Mouse (Mus musculus) CH12.LX (cell line): ENCODE data around the gene Syncrip. TPM values are rescaled to one million over a fixed set of nuclear protein-coding genes. Genes with fewer than 3 reads are reported as not detected.

Source experiments
- DNase-seq: peaks from one replicate; pipeline ENCODE4 v3.0.0-alpha.2; 2013; ENCODE audit errors: extremely low read depth
- H3K27ac ChIP-seq: 2 replicates; pipeline ENCODE4 v1.5.1; 2012; ENCODE audit warnings: low read depth, mild to moderate bottlenecking, control low read depth, moderate library complexity; ENCODE audit not compliant: insufficient read depth
- H3K27me3 ChIP-seq: replicated peaks from 2 replicates; pipeline ENCODE3; 2012; ENCODE audit warnings: inconsistent platforms
- H3K36me3 ChIP-seq, 2 experiments: replicated peaks in 1 of 2; 2 replicates each; pipeline versions ENCODE3 to v1.6.1; 2012; ENCODE audit warnings: inconsistent platforms in 1 of 2, low read length in 1 of 2, mild to moderate bottlenecking in 1 of 2, mixed read lengths in 1 of 2, moderate library complexity in 1 of 2; ENCODE audit not compliant: control insufficient read depth in 1 of 2, insufficient read depth in 1 of 2
- H3K4me1 ChIP-seq, 2 experiments: 2 replicates each; pipeline ENCODE4 v1.6.1; 2012; ENCODE audit warnings: inconsistent platforms in 1 of 2, moderate library complexity in 1 of 2; ENCODE audit not compliant: insufficient read depth in 2 of 2, control insufficient read depth in 1 of 2
- H3K4me2 ChIP-seq: 2 replicates; pipeline ENCODE4 v1.6.1; 2012; ENCODE audit warnings: low read depth, mild to moderate bottlenecking, control low read depth; ENCODE audit not compliant: poor library complexity, insufficient read depth, severe bottlenecking
- H3K4me3 ChIP-seq, 3 experiments: fragments of 150-350 bp in 1 of 3; sonication (generic) in 1 of 3; replicated peaks in 1 of 3; 2 replicates each; pipeline versions ENCODE3 to v1.5.1; 2011 to 2012; ENCODE audit warnings: low read depth in 2 of 3, low read length in 2 of 3, mild to moderate bottlenecking in 2 of 3, moderate library complexity in 2 of 3, control low read depth in 1 of 3, improper control_type of control experiment in 1 of 3, inconsistent platforms in 1 of 3, mixed read lengths in 1 of 3; ENCODE audit not compliant: poor library complexity in 1 of 3
- H3K79me2 ChIP-seq: replicated peaks from 2 replicates; pipeline ENCODE4 v1.6.1; 2012; ENCODE audit warnings: mild to moderate bottlenecking, moderate library complexity; ENCODE audit not compliant: control insufficient read depth, poor library complexity, insufficient read depth, severe bottlenecking; ENCODE audit errors: extremely low read depth
- H3K9ac ChIP-seq: 2 replicates; pipeline ENCODE4 v1.6.1; 2012; ENCODE audit warnings: low read depth, mild to moderate bottlenecking, control low read depth, moderate library complexity; ENCODE audit not compliant: insufficient read depth
- H3K9me3 ChIP-seq: replicated peaks from 2 replicates; pipeline ENCODE3; 2012; ENCODE audit warnings: low read length, inconsistent platforms, mixed read lengths
- BHLHE40 ChIP-seq: IDR thresholded peaks from 2 replicates; pipeline ENCODE4 v1.6.1; 2011; ENCODE audit warnings: mild to moderate bottlenecking, low read depth, low read length, improper control_type of control experiment
- CHD2 ChIP-seq: IDR thresholded peaks from 2 replicates; pipeline ENCODE4 v1.6.1; 2011; ENCODE audit warnings: low read length, improper control_type of control experiment
- CTCF ChIP-seq, 2 experiments: IDR thresholded peaks in 1 of 2; conservative IDR thresholded peaks in 1 of 2; 2 replicates each; pipeline ENCODE4 v1.5.1; 2011 to 2012; ENCODE audit warnings: low read depth in 2 of 2, low read length in 2 of 2, improper control_type of control experiment in 1 of 2, inconsistent platforms in 1 of 2, mild to moderate bottlenecking in 1 of 2, moderate library complexity in 1 of 2
- E2F4 ChIP-seq: IDR thresholded peaks from 2 replicates; pipeline ENCODE4 v1.6.1; 2011; ENCODE audit warnings: low read depth, low read length, improper control_type of control experiment; ENCODE audit not compliant: insufficient replicate concordance
- ELF1 ChIP-seq: IDR thresholded peaks from 2 replicates; pipeline ENCODE4 v1.6.1; 2014; ENCODE audit warnings: low read depth, mild to moderate bottlenecking, inconsistent platforms, low read length, improper control_type of control experiment
- EP300 ChIP-seq: IDR thresholded peaks from 2 replicates; pipeline ENCODE4 v1.6.1; 2011; ENCODE audit warnings: low read length, improper control_type of control experiment
- HCFC1 ChIP-seq: IDR thresholded peaks from 2 replicates; pipeline ENCODE4 v1.6.1; 2012; ENCODE audit warnings: low read depth, mild to moderate bottlenecking, inconsistent platforms, low read length, improper control_type of control experiment
- IRF4 ChIP-seq: IDR thresholded peaks from 2 replicates; pipeline ENCODE4 v1.6.1; 2014; ENCODE audit warnings: low read depth, mild to moderate bottlenecking, inconsistent platforms, low read length, improper control_type of control experiment
- JUN ChIP-seq: IDR thresholded peaks from 2 replicates; pipeline ENCODE4 v1.6.1; 2011; ENCODE audit warnings: low read depth, mild to moderate bottlenecking, low read length, improper control_type of control experiment, moderate library complexity; ENCODE audit not compliant: insufficient read depth
- JUND ChIP-seq: conservative IDR thresholded peaks from 2 replicates; pipeline ENCODE4 v1.6.1; 2011; ENCODE audit warnings: low read depth, low read length, improper control_type of control experiment
- KAT2A ChIP-seq: IDR thresholded peaks from 2 replicates; pipeline ENCODE4 v1.6.1; 2012; ENCODE audit warnings: low read length, improper control_type of control experiment, inconsistent platforms; ENCODE audit not compliant: insufficient replicate concordance
- MAFK ChIP-seq: IDR thresholded peaks from 2 replicates; pipeline ENCODE4 v1.6.1; 2011; ENCODE audit warnings: low read length, improper control_type of control experiment; ENCODE audit not compliant: insufficient replicate concordance
- MEF2A ChIP-seq: IDR thresholded peaks from 2 replicates; pipeline ENCODE4 v1.6.1; 2014; ENCODE audit warnings: low read depth, mild to moderate bottlenecking, inconsistent platforms, low read length, improper control_type of control experiment, borderline replicate concordance
- MXI1 ChIP-seq: IDR thresholded peaks from 2 replicates; pipeline ENCODE4 v1.6.1; 2011; ENCODE audit warnings: mild to moderate bottlenecking, low read depth, low read length, improper control_type of control experiment
- MYC ChIP-seq: IDR thresholded peaks from 2 replicates; pipeline ENCODE4 v1.6.1; 2011; ENCODE audit warnings: low read depth, mild to moderate bottlenecking, improper control_type of control experiment, low read length
- NELFE ChIP-seq: IDR thresholded peaks from 2 replicates; pipeline ENCODE4 v1.6.1; 2011; ENCODE audit warnings: low read depth, low read length, improper control_type of control experiment
- NRF1 ChIP-seq: IDR thresholded peaks from 2 replicates; pipeline ENCODE4 v1.6.1; 2014; ENCODE audit warnings: low read depth, mild to moderate bottlenecking, inconsistent platforms, low read length, improper control_type of control experiment, moderate library complexity
- POLR2A ChIP-seq: IDR thresholded peaks from 2 replicates; pipeline ENCODE4 v1.6.1; 2011; ENCODE audit warnings: low read depth, mild to moderate bottlenecking, improper control_type of control experiment, low read length
- POLR2AphosphoS2 ChIP-seq: IDR thresholded peaks from 2 replicates; pipeline ENCODE4 v1.6.1; 2011; ENCODE audit warnings: low read depth, low read length, improper control_type of control experiment
- RAD21 ChIP-seq: IDR thresholded peaks from 2 replicates; pipeline ENCODE4 v1.6.1; 2011; ENCODE audit warnings: low read depth, mild to moderate bottlenecking, low read length, improper control_type of control experiment, moderate library complexity
- RCOR1 ChIP-seq: conservative IDR thresholded peaks from 2 replicates; pipeline ENCODE4 v1.6.1; 2012; ENCODE audit warnings: low read depth, mild to moderate bottlenecking, inconsistent platforms, low read length, improper control_type of control experiment
- SIN3A ChIP-seq: IDR thresholded peaks from 2 replicates; pipeline ENCODE4 v1.6.1; 2012; ENCODE audit warnings: low read length, improper control_type of control experiment, inconsistent platforms
- SMC3 ChIP-seq: IDR thresholded peaks from 2 replicates; pipeline ENCODE4 v1.6.1; 2011; ENCODE audit warnings: low read depth, low read length, improper control_type of control experiment
- TCF12 ChIP-seq: IDR thresholded peaks from 2 replicates; pipeline ENCODE4 v1.6.1; 2014; ENCODE audit warnings: low read depth, mild to moderate bottlenecking, inconsistent platforms, low read length, improper control_type of control experiment
- UBTF ChIP-seq: IDR thresholded peaks from 2 replicates; pipeline ENCODE4 v1.6.1; 2012; ENCODE audit warnings: low read depth, mild to moderate bottlenecking, inconsistent platforms, low read length, improper control_type of control experiment, moderate library complexity
- ZC3H11A ChIP-seq: IDR thresholded peaks from 2 replicates; pipeline ENCODE4 v1.6.1; 2012; ENCODE audit warnings: low read depth, mild to moderate bottlenecking, inconsistent platforms, low read length, improper control_type of control experiment
- ZMIZ1 ChIP-seq: IDR thresholded peaks from 2 replicates; pipeline ENCODE4 v1.6.1; 2012; ENCODE audit warnings: low read depth, mild to moderate bottlenecking, inconsistent platforms, low read length, improper control_type of control experiment
- dilution Hi-C: fragments of 300-500 bp; cut with MboI; formaldehyde crosslinking; loops from 2 replicates; pipeline ENCODE4 v1.14.3; 2020; ENCODE audit warnings: low sequenced_read_pairs; ENCODE audit not compliant: extremely low pct_unique_long_range_greater_than_20kb, extremely low pct_ligation_motif_present
- in situ Hi-C: fragments of 300-500 bp; cut with MboI; formaldehyde crosslinking; loops from 3 replicates; pipeline ENCODE4 v1.14.3; 2019; ENCODE audit warnings: low sequenced_read_pairs, low pct_ligation_motif_present, low pct_unique_long_range_greater_than_20kb, mixed read lengths
- polyA plus RNA-seq: library from polyadenylated mRNA; unstranded; fragments of >175 nt; gene quantifications from 2 replicates; pipeline ENCODE4 v1.2.1, GENCODE M21; 2012; ENCODE audit warnings: low read depth; ENCODE audit not compliant: insufficient read length
- total RNA-seq, 2 experiments: library from RNA; depleted of rRNA; stranded (reverse); fragments of 300-350 nt in 1 of 2; fragments of >200 nt in 1 of 2; gene quantifications; 2 replicates each; pipeline ENCODE4 v1.2.3; 2012 to 2014

Syncrip gene
- total and polyA plus RNA-seq, 3 experiments, result 102 to 227 (median 213) TPM

GRCm38 (mm10) chr9:88439238-88439600, 43.2 kb downstream of the Syncrip start:
- dilution Hi-C loops (no loop called here), in situ Hi-C loops (no loop called here)
- H3K9me3 ChIP-seq, result no peaks in the 10 kb centered on the region
- peak overlapping the region; percentile 69 to 78 (median 72) for H3K4me3 ChIP-seq
- H3K36me3 ChIP-seq, result peaks cover 2 to 13% of the 10 kb centered on the region in 2 experiments
- no peak for DNase-seq
- 0 out of 2 replicates have a peak, but pooled peaks cover 3% of the 10 kb centered on the region for H3K79me2 ChIP-seq
- no peaks in the 10 kb centered on the region for H3K27me3 ChIP-seq
- H3K9ac ChIP-seq, result peak overlapping the region; percentile 75
- peak overlapping the region; percentile 58 for H3K27ac ChIP-seq
- peaks cover 2 to 24% of the 10 kb centered on the region in 2 experiments; a peak in 3 of 4 replicates for H3K4me1 ChIP-seq
- no peak for TF ChIP-seq JUND
- no peak for TF ChIP-seq EP300
- no peak for TF ChIP-seq IRF4
- TF ChIP-seq MYC, result 0 out of 2 replicates have a peak, but pooled peaks have one; percentile 0
- TF ChIP-seq POLR2AphosphoS2, result 0 out of 2 replicates have a peak, but pooled peaks have one; percentile 77
- no peak for TF ChIP-seq RAD21
- peak; percentile 28; the same call in 1 of the 2 replicates for TF ChIP-seq ZMIZ1
- peak overlapping the region; percentile 88 for H3K4me2 ChIP-seq

GRCm38 (mm10) chr9:88438555-88439237, 43.7 kb downstream of the Syncrip start, which contains the start of gene Snx14:
Snx14 (minus strand) TSS chr9:88438958.
- H3K9me3 ChIP-seq, result no peaks in the 10 kb centered on the region
- dilution Hi-C loops, result no loop called here
- H3K27ac ChIP-seq, result peak within 1 kb of the TSS; percentile 58
- H3K27me3 ChIP-seq, result no peaks in the 10 kb centered on the region
- TF ChIP-seq ZC3H11A (no peak), POLR2AphosphoS2 (peak; percentile 97), E2F4 (no peak), SMC3 (no peak), CHD2 (peak; percentile 39; the same call in 1 of the 2 replicates), HCFC1 (peak; percentile 88), MEF2A (0 out of 2 replicates have a peak, but pooled peaks have one; percentile 20), BHLHE40 (peak; percentile 36; the same call in 1 of the 2 replicates), UBTF (peak; percentile 86), MAFK (no peak), SIN3A (peak; percentile 57), NRF1 (peak; percentile 98), RAD21 (no peak), ZMIZ1 (peak; percentile 77; the same call in 1 of the 2 replicates), ELF1 (peak; percentile 85), TCF12 (peak; percentile 54), RCOR1 (no peak), NELFE (peak; percentile 67; the same call in 1 of the 2 replicates), POLR2A (peak; percentile 74), MYC (0 out of 2 replicates have a peak, but pooled peaks have one; percentile 45), KAT2A (peak; percentile 67; the same call in 1 of the 2 replicates), CTCF (conservative IDR thresholded peaks at IDR 0.05 in 1 of 2, IDR thresholded peaks at IDR 0.05 in 1 of 2; ENCODE audit: low read depth in 2 of 2, low read length in 2 of 2) (no peak), MXI1 (peak; percentile 66), JUN (no peak)
- H3K4me1 ChIP-seq, result peaks cover 2 to 24% of the 10 kb centered on the region in 2 experiments; a peak in 3 of 4 replicates
- H3K4me2 ChIP-seq, result peak within 1 kb of the TSS; percentile 88
- H3K79me2 ChIP-seq, result 0 out of 2 replicates have a peak, but pooled peaks cover 3% of the 10 kb centered on the region
- peak within 1 kb of the TSS; percentile 69 to 78 (median 72) for H3K4me3 ChIP-seq
- DNase-seq, result peak; percentile 84
- in situ Hi-C loops, result no loop called here
- peak within 1 kb of the TSS; percentile 75 for H3K9ac ChIP-seq
- H3K36me3 ChIP-seq, result peaks cover 2 to 12% of the 10 kb centered on the region in 2 experiments
